13 mouse cellular contexts compared by ENCODE assay signal in the genomic region with DNA sequence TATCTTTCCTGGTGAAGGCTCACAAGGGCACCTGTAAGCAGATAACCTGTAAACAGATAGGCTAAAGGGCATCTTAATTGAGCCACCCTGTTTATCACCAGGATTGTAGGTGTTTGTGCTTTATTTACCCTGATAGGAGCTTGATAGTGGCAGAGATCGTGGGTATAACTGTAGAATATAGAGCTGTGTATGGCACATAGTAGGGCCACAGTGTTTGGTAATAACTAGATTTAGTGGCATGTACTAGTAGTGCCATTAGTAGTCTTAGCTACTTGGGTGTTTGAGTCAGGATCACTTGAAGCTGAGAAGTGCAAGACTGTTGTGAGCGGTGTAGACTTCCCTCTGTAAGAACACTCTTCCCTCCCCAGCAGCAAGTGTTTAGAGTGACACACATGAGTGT. TPM values are rescaled to one million over a fixed set of nuclear protein-coding genes. Genes with fewer than 3 reads are reported as not detected.
A peak's percentile ranks its signal among the peaks of the same experiment; 100 is the strongest.
DNase-seq lines count a peak whose midpoint lies in the region; ATAC-seq and TF ChIP-seq lines count a peak whose summit lies in the region.
"Had no signal": no experiment of that assay in that cellular context is flagged by ENCODE, and none has a peak within 500 bp of the region (broad histone marks: within the 10 kb centered on the region; RNA-seq: fewer than 3 reads in every experiment).

No protein-coding gene starts in this region.

- TF ChIP-seq EP300 in liver, embryonic 14.5 days (IDR thresholded peaks at IDR 0.05; ENCODE audit: low read depth): no peak

- H3K27me3 ChIP-seq in heart, embryonic 12.5 days (replicated peaks): no peaks in the 10 kb centered on the region
- no peaks in the 10 kb centered on the region for H3K27me3 ChIP-seq in liver, embryonic 14.5 days (ENCODE audit: control insufficient read depth, insufficient read depth, low read length)
- no peaks in the 10 kb centered on the region for H3K27me3 ChIP-seq in liver, embryonic 11.5 days (replicated peaks; ENCODE audit: control insufficient read depth, insufficient read depth, low read length)
- H3K27me3 ChIP-seq in limb, embryonic 13.5 days: no peaks in the 10 kb centered on the region
- no peaks in the 10 kb centered on the region for H3K27me3 ChIP-seq in stomach, embryonic 15.5 days (replicated peaks)

- intact Hi-C loops in heart, postnatal 10 days (cut with DNase I): loop anchor here (5.0 kb wide), 1 partner anchor 80 kb away; no protein-coding TSS in a partner anchor

- WGBS in heart, embryonic 12.5 days: 94% methylated on average over 2 of the region's 2 CpGs
- WGBS in liver, embryonic 14.5 days (ENCODE audit: insufficient replicate concordance): 71% methylated on average over 2 of the region's 2 CpGs
- WGBS in liver, embryonic 11.5 days: 93% methylated on average over 2 of the region's 2 CpGs
- WGBS in limb, embryonic 13.5 days: 93% methylated on average over 2 of the region's 2 CpGs
- 84% methylated on average over 2 of the region's 2 CpGs for WGBS in stomach, embryonic 15.5 days

- no peaks in the 10 kb centered on the region for H3K9me3 ChIP-seq in heart, embryonic 12.5 days (replicated peaks)
- no peaks in the 10 kb centered on the region for H3K9me3 ChIP-seq in liver, embryonic 14.5 days (ENCODE audit: control insufficient read depth, low read length)
- no peaks in the 10 kb centered on the region for H3K9me3 ChIP-seq in liver, embryonic 11.5 days (ENCODE audit: control insufficient read depth, low read length)
- H3K9me3 ChIP-seq in limb, embryonic 13.5 days: no peaks in the 10 kb centered on the region
- no peaks in the 10 kb centered on the region for H3K9me3 ChIP-seq in stomach, embryonic 15.5 days

- H3K27ac ChIP-seq in heart, embryonic 12.5 days (ENCODE audit: poor library complexity, severe bottlenecking): no peak overlapping the region
- no peak overlapping the region for H3K27ac ChIP-seq in liver, embryonic 14.5 days
- no peak overlapping the region for H3K27ac ChIP-seq in liver, embryonic 11.5 days (ENCODE audit: low read depth, low read length)
- H3K27ac ChIP-seq in limb, embryonic 13.5 days: no peak overlapping the region
- no peak overlapping the region for H3K27ac ChIP-seq in stomach, embryonic 15.5 days

- peaks cover 46% of the 10 kb centered on the region for H3K36me3 ChIP-seq in heart, embryonic 12.5 days
- H3K36me3 ChIP-seq in liver, embryonic 14.5 days (replicated peaks; ENCODE audit: control insufficient read depth, insufficient read depth, low read depth): peaks cover 7% of the 10 kb centered on the region
- peaks cover 12% of the 10 kb centered on the region; the same call in 1 of the 2 replicates for H3K36me3 ChIP-seq in liver, embryonic 11.5 days (ENCODE audit: control insufficient read depth, insufficient read depth, low read length)
- peaks cover 46% of the 10 kb centered on the region for H3K36me3 ChIP-seq in limb, embryonic 13.5 days
- peaks cover 24% of the 10 kb centered on the region for H3K36me3 ChIP-seq in stomach, embryonic 15.5 days

- H3K4me1 ChIP-seq in heart, embryonic 12.5 days (replicated peaks): peaks cover 20% of the 10 kb centered on the region
- H3K4me1 ChIP-seq in liver, embryonic 14.5 days (replicated peaks; ENCODE audit: control insufficient read depth in 2 of 2, insufficient read depth in 2 of 2, low read length in 1 of 2): peaks cover 11 to 28% of the 10 kb centered on the region in 2 experiments
- H3K4me1 ChIP-seq in liver, embryonic 11.5 days (replicated peaks; ENCODE audit: control insufficient read depth, insufficient read depth, low read length): peaks cover 15% of the 10 kb centered on the region
- peaks cover 22% of the 10 kb centered on the region for H3K4me1 ChIP-seq in limb, embryonic 13.5 days
- H3K4me1 ChIP-seq in stomach, embryonic 15.5 days: peaks cover 10% of the 10 kb centered on the region

- no peak for TF ChIP-seq CTCF in liver, embryonic 14.5 days (IDR thresholded peaks at IDR 0.05; ENCODE audit: low read depth)

- no peak overlapping the region for H3K9ac ChIP-seq in heart, embryonic 12.5 days
- no peak overlapping the region for H3K9ac ChIP-seq in liver, embryonic 14.5 days (replicated peaks)
- H3K9ac ChIP-seq in liver, embryonic 11.5 days (ENCODE audit: low read depth, low read length): no peak overlapping the region
- peak overlapping the region; percentile 39; the same call in 1 of the 2 replicates for H3K9ac ChIP-seq in limb, embryonic 13.5 days
- H3K9ac ChIP-seq in stomach, embryonic 15.5 days: no peak overlapping the region

- no peak for ATAC-seq in heart, embryonic 12.5 days (ENCODE audit: insufficient number of reproducible peaks, low FRiP score)
- no peak for ATAC-seq in liver, embryonic 14.5 days (ENCODE audit: insufficient read depth)
- no peak for ATAC-seq in liver, embryonic 11.5 days (replicated peaks; ENCODE audit: low FRiP score)
- ATAC-seq in limb, embryonic 13.5 days (ENCODE audit: low FRiP score, low read depth): no peak
- ATAC-seq in stomach, embryonic 15.5 days (ENCODE audit: insufficient read depth, low FRiP score, low read depth): no peak

- DNase-seq in heart, postnatal 10 days: no peak
- DNase-seq in liver, embryonic 14.5 days (ENCODE audit: low read depth in 3 of 3, low spot score in 3 of 3): no peak
- no peak for DNase-seq in liver, embryonic 11.5 days (ENCODE audit: low spot score)
- DNase-seq in adrenal gland, adult 2 months: no peak
- no peak for DNase-seq in Muller cell, postnatal 12 days (ENCODE audit: inconsistent ontology term)
- DNase-seq: adrenal gland, postnatal 36 days; cerebellum, adult 9-10 months; gastrocnemius, postnatal 14 days; kidney, adult 9 months; lung, postnatal 36 days had no signal

- no peak overlapping the region for H3K4me3 ChIP-seq in heart, embryonic 12.5 days
- no peak overlapping the region for H3K4me3 ChIP-seq in liver, embryonic 14.5 days (ENCODE audit: insufficient read depth in 1 of 2, low read depth in 2 of 2, low read length in 2 of 2)
- H3K4me3 ChIP-seq in liver, embryonic 11.5 days (ENCODE audit: low read depth, low read length): no peak overlapping the region
- H3K4me3 ChIP-seq in limb, embryonic 13.5 days: no peak overlapping the region
- no peak overlapping the region for H3K4me3 ChIP-seq in stomach, embryonic 15.5 days (replicated peaks)

- 0 out of 2 replicates have a peak overlapping the region, but pooled peaks have one; percentile 84 for H3K4me2 ChIP-seq in heart, embryonic 12.5 days
- peak overlapping the region; percentile 100 for H3K4me2 ChIP-seq in liver, embryonic 14.5 days (ENCODE audit: low read depth)
- H3K4me2 ChIP-seq in liver, embryonic 11.5 days: no peak overlapping the region
- H3K4me2 ChIP-seq in limb, embryonic 13.5 days (replicated peaks): peak overlapping the region; percentile 87
- H3K4me2 ChIP-seq in stomach, embryonic 15.5 days: 0 out of 2 replicates have a peak overlapping the region, but pooled peaks have one; percentile 78

RNA-seq across cellular contexts. Expression of gene Naa35, which starts 2.1 kb away (rescaled TPM):
- 80.8 and 85.4 TPM in 2 replicates for polyA plus RNA-seq in heart, embryonic 12.5 days (2016; fragmentation: Nextera tagmentation; extraction: Ambion mirVana)
- 100 to 1,000 TPM in 1 of 2 experiments, 10 to 100 TPM in 1; 96.1 to 112 TPM for total RNA-seq in heart, postnatal 10 days (2021)
- 12.0 and 12.6 TPM in 2 replicates for polyA plus RNA-seq in liver, embryonic 14.5 days (2012; rRNA removed)
- 23.2 and 27.1 TPM in 2 replicates for polyA plus RNA-seq in liver, embryonic 14.5 days (2014; fragmentation: Nextera tagmentation; extraction: Ambion mirVana)
- polyA plus RNA-seq in liver, embryonic 11.5 days (2014; fragmentation: Nextera tagmentation; extraction: Ambion mirVana): 53.6 and 59.7 TPM in 2 replicates
- polyA plus RNA-seq in limb, embryonic 13.5 days (2015; fragmentation: Nextera tagmentation; extraction: Ambion mirVana): 116 and 120 TPM in 2 replicates
- 83.3 and 86.7 TPM in 2 replicates for polyA plus RNA-seq in stomach, embryonic 15.5 days (2015; fragmentation: Nextera tagmentation; extraction: Ambion mirVana)
- 10 to 100 TPM; 52.4 to 63.3 TPM for total RNA-seq in adrenal gland, adult 2 months (2021)
- 12.4 and 17.6 TPM in 2 replicates for polyA plus RNA-seq in adrenal gland, adult 2 months (2012; rRNA removed)

RNA-seq across cellular contexts. Expression of gene Agtpbp1, which starts 2.2 kb away (rescaled TPM):
- 13.2 and 14.9 TPM in 2 replicates for polyA plus RNA-seq in heart, embryonic 12.5 days (2016; fragmentation: Nextera tagmentation; extraction: Ambion mirVana)
- 10 to 100 TPM; 47.7 to 56.3 TPM for total RNA-seq in heart, postnatal 10 days (2021)
- polyA plus RNA-seq in liver, embryonic 14.5 days (2012; rRNA removed): 4.8 and 5.3 TPM in 2 replicates
- polyA plus RNA-seq in liver, embryonic 14.5 days (2014; fragmentation: Nextera tagmentation; extraction: Ambion mirVana): 9.6 and 10.3 TPM in 2 replicates
- polyA plus RNA-seq in liver, embryonic 11.5 days (2014; fragmentation: Nextera tagmentation; extraction: Ambion mirVana): 15.6 and 16.9 TPM in 2 replicates
- polyA plus RNA-seq in limb, embryonic 13.5 days (2015; fragmentation: Nextera tagmentation; extraction: Ambion mirVana): 12.1 and 12.4 TPM in 2 replicates
- polyA plus RNA-seq in stomach, embryonic 15.5 days (2015; fragmentation: Nextera tagmentation; extraction: Ambion mirVana): 19.0 and 20.1 TPM in 2 replicates
- 10 to 100 TPM; 38.9 to 45.7 TPM for total RNA-seq in adrenal gland, adult 2 months (2021)
- 2.9 and 4.3 TPM in 2 replicates for polyA plus RNA-seq in adrenal gland, adult 2 months (2012; rRNA removed)
